Mouse (Mus musculus): ENCODE measurements around the gene Olfr463. TPM values are rescaled to one million over a fixed set of nuclear protein-coding genes. Genes with fewer than 3 reads are reported as not detected.

Gene Olfr463
- polyA plus RNA-seq, 1 experiment, result not detected

DNA sequence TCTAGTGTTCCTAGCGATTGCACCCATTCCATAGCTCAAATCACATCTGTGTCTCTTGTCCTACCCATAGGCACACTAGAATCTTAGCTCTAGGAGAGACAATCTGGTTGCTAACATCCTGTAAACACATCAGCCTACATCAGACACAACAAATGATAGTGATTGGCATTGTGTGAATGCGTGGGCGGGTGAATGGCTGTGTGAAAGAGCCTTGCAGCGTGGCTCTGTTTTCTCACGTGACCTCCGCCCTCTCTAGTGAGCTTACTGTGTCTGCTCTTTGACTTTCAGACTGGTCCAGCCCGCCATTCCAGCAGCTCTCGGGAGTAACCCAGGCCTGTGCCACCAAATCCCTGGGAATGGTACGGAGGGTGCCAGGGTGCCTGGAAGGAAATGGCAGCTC lies 36.8 kb downstream of the Olfr463 start:
- Histone ChIP-seq H3K27ac (ENCODE audit: control insufficient read depth, insufficient read depth, low read depth, low read length, poor library complexity) (no peak overlapping the region), H3K4me3 (replicated peaks; ENCODE audit: control insufficient read depth, low read depth, low read length) (no peak overlapping the region), H3K4me1 (ENCODE audit: control insufficient read depth, insufficient read depth, low read length) (no peaks in the 10 kb centered on the region)
- TF ChIP-seq POLR2A (IDR thresholded peaks at IDR 0.05; ENCODE audit: borderline replicate concordance, control insufficient read depth, low read depth, low read length) (no peak), CTCF (IDR thresholded peaks at IDR 0.05; ENCODE audit: control insufficient read depth, insufficient read depth, low read length) (no peak)
- WGBS, result 87% methylated on average over 9 of the region's 9 CpGs

- Histone ChIP-seq H3K27ac (ENCODE audit: control insufficient read depth, insufficient read depth, low read depth, low read length, poor library complexity) (no peak overlapping the region), H3K4me3 (replicated peaks; ENCODE audit: control insufficient read depth, low read depth, low read length) (no peak overlapping the region), H3K4me1 (ENCODE audit: control insufficient read depth, insufficient read depth, low read length) (no peaks in the 10 kb centered on the region)
- TF ChIP-seq CTCF (IDR thresholded peaks at IDR 0.05; ENCODE audit: control insufficient read depth, insufficient read depth, low read length) (no peak), POLR2A (IDR thresholded peaks at IDR 0.05; ENCODE audit: borderline replicate concordance, control insufficient read depth, low read depth, low read length) (no peak)
- 87% methylated on average over 11 of the region's 11 CpGs for WGBS
Measured at GRCm38 (mm10) chr11:87859273-87859672, 37.9 kb downstream of the Olfr463 start.

GRCm38 (mm10) chr11:87854550-87854949 lies 42.6 kb downstream of the Olfr463 start:
- TF ChIP-seq CTCF (IDR thresholded peaks at IDR 0.05; ENCODE audit: control insufficient read depth, insufficient read depth, low read length), result no peak
- TF ChIP-seq POLR2A (IDR thresholded peaks at IDR 0.05; ENCODE audit: borderline replicate concordance, control insufficient read depth, low read depth, low read length), result no peak
- 78% methylated on average over 7 of the region's 7 CpGs for WGBS
- Histone ChIP-seq H3K4me1 (ENCODE audit: control insufficient read depth, insufficient read depth, low read length) (peaks cover 1% of the 10 kb centered on the region), H3K27ac (ENCODE audit: control insufficient read depth, insufficient read depth, low read depth, low read length, poor library complexity) (no peak overlapping the region), H3K4me3 (replicated peaks; ENCODE audit: control insufficient read depth, low read depth, low read length) (no peak overlapping the region)

DNA sequence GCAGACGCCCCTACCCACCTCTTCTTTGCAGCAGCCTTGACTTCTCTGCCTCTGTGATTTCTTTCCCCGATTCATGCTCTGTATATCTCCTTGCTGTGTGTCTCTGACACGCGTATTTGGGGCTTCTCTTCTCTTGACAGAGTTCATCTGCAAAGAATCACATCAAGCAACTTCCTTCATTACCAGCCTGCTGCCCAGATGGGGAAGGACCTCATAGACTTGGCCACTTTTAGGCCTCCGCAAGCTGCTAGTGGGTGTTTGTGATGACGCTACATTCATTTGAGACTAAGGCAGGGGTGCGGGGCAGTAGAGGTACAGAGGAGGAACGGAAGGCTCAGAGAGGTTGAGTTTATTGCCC lies 43.6 kb downstream of the Olfr463 start:
- Histone ChIP-seq H3K4me1 (ENCODE audit: control insufficient read depth, insufficient read depth, low read length) (peaks cover 1% of the 10 kb centered on the region), H3K4me3 (replicated peaks; ENCODE audit: control insufficient read depth, low read depth, low read length) (peak overlapping the region; percentile 67), H3K27ac (ENCODE audit: control insufficient read depth, insufficient read depth, low read depth, low read length, poor library complexity) (no peak overlapping the region)
- WGBS, result 35% methylated on average over 8 of the region's 8 CpGs
- TF ChIP-seq POLR2A (IDR thresholded peaks at IDR 0.05; ENCODE audit: borderline replicate concordance, control insufficient read depth, low read depth, low read length) (no peak), CTCF (IDR thresholded peaks at IDR 0.05; ENCODE audit: control insufficient read depth, insufficient read depth, low read length) (no peak)

- Histone ChIP-seq H3K4me3 (replicated peaks; ENCODE audit: control insufficient read depth, low read depth, low read length) (peak within 1 kb of the TSS; percentile 67), H3K27ac (ENCODE audit: control insufficient read depth, insufficient read depth, low read depth, low read length, poor library complexity) (no peak within 1 kb of the TSS), H3K4me1 (ENCODE audit: control insufficient read depth, insufficient read depth, low read length) (peaks cover 1% of the 10 kb centered on the region)
- peak; percentile 79; the same call in 1 of the 2 replicates for TF ChIP-seq POLR2A (IDR thresholded peaks at IDR 0.05; ENCODE audit: borderline replicate concordance, control insufficient read depth, low read depth, low read length)
- TF ChIP-seq CTCF (IDR thresholded peaks at IDR 0.05; ENCODE audit: control insufficient read depth, insufficient read depth, low read length), result no peak
- WGBS, result 3% methylated on average over 40 of the region's 40 CpGs
Measured at GRCm38 (mm10) chr11:87852690-87853596, 44.2 kb downstream of the Olfr463 start, which contains the start of gene Mks1. Mks1 (plus strand) TSS chr11:87853215.

DNA sequence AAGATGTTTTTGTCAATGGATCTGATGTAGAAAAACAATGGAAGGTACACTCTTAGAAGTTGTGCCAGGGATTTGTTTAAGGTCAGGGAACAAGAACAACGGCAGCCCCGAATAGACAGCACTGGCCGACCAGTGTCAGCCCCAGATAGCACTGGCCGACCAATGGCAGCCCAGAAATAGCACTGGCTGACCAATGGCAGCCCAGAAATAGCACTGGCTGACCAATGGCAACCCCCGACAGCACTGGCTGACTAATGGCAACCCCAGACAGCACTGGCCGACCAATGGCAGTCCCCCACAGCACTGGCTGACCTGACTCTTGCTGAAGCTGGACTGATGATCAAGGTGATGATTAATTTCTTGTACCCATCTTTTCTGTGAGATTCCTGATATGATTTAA lies 49.3 kb downstream of the Olfr463 start:
- WGBS, result 76% methylated on average over 6 of the region's 6 CpGs
- Histone ChIP-seq H3K4me1 (ENCODE audit: control insufficient read depth, insufficient read depth, low read length) (no peaks in the 10 kb centered on the region), H3K27ac (ENCODE audit: control insufficient read depth, insufficient read depth, low read depth, low read length, poor library complexity) (no peak overlapping the region), H3K4me3 (replicated peaks; ENCODE audit: control insufficient read depth, low read depth, low read length) (no peak overlapping the region)
- TF ChIP-seq CTCF (IDR thresholded peaks at IDR 0.05; ENCODE audit: control insufficient read depth, insufficient read depth, low read length) (no peak), POLR2A (IDR thresholded peaks at IDR 0.05; ENCODE audit: borderline replicate concordance, control insufficient read depth, low read depth, low read length) (no peak)

DNA sequence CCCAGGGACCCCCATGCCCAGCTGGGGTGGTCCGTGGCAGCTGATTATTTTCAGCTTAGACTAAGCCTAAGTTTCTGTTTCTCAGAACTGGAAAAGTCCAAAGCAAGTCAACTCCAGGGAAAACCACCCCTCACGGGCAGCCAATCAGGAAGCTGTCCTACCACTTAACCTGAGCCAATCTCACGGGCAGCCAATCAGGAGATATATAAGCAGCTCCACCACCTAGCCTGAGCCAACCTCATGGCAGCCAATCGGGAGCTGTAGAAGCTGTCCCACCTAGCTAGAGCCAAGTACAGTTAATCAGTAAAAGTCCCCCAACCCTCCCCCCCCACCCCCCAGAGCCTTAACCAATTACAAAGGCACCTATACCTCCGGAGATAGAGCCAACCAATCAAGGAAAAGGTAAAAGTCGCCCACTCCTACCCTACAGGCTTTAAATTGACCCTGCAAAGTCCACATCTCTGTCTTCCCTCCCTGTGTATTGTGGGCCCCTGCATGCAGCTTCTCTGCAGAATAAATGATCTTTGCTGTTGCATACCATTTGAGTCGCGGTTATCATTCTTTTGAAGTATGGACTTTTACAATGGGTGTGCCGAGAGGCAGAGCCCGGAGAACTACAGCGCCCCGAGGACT lies 50.1 kb downstream of the Olfr463 start:
- H3K4me1 ChIP-seq (ENCODE audit: control insufficient read depth, insufficient read depth, low read length), result no peaks in the 10 kb centered on the region
- H3K4me3 ChIP-seq (replicated peaks; ENCODE audit: control insufficient read depth, low read depth, low read length), result no peak overlapping the region
- H3K27ac ChIP-seq (ENCODE audit: control insufficient read depth, insufficient read depth, low read depth, low read length, poor library complexity), result no peak overlapping the region
- TF ChIP-seq CTCF (IDR thresholded peaks at IDR 0.05; ENCODE audit: control insufficient read depth, insufficient read depth, low read length), result no peak
- TF ChIP-seq POLR2A (IDR thresholded peaks at IDR 0.05; ENCODE audit: borderline replicate concordance, control insufficient read depth, low read depth, low read length), result no peak
- WGBS, result 83% methylated on average over 12 of the region's 12 CpGs

Other genes with a start within 250 kb of the Olfr463 start
- 0.97 and 3.9 TPM in 2 replicates for gene Rnf43, start 234.7 kb downstream of the Olfr463 start, polyA plus RNA-seq (2011; ENCODE audit: insufficient read depth, insufficient read length, low replicate concordance, missing spikeins)
- 38.9 and 127 TPM in 2 replicates for gene Supt4a, start 159.8 kb downstream of the Olfr463 start, polyA plus RNA-seq (2011; ENCODE audit: insufficient read depth, insufficient read length, low replicate concordance, missing spikeins)
- 18.0 and 50.9 TPM in 2 replicates for gene Tspoap1, start 136.8 kb downstream of the Olfr463 start, polyA plus RNA-seq (2011; ENCODE audit: insufficient read depth, insufficient read length, low replicate concordance, missing spikeins)
- gene Mpo, start 103.8 kb downstream of the Olfr463 start, polyA plus RNA-seq (2011; ENCODE audit: insufficient read depth, insufficient read length, low replicate concordance, missing spikeins), result 330 and 630 TPM in 2 replicates
- gene Lpo, start 69.1 kb downstream of the Olfr463 start, polyA plus RNA-seq (2011; ENCODE audit: insufficient read depth, insufficient read length, low replicate concordance, missing spikeins), result not detected in 2 replicates
- gene Mks1, start 44.2 kb downstream of the Olfr463 start, polyA plus RNA-seq (2011; ENCODE audit: insufficient read depth, insufficient read length, low replicate concordance, missing spikeins), result 3.9 and 10.2 TPM in 2 replicates
- gene Epx, start 21.9 kb downstream of the Olfr463 start, polyA plus RNA-seq (2011; ENCODE audit: insufficient read depth, insufficient read length, low replicate concordance, missing spikeins), result 1.6 and 8.2 TPM in 2 replicates
- not detected in 2 replicates for gene Olfr462, start 5.1 kb downstream of the Olfr463 start, polyA plus RNA-seq (2011; ENCODE audit: insufficient read depth, insufficient read length, low replicate concordance, missing spikeins)
- gene Olfr464, start 23.6 kb upstream of the Olfr463 start, polyA plus RNA-seq (2011; ENCODE audit: insufficient read depth, insufficient read length, low replicate concordance, missing spikeins), result not detected in 2 replicates
- 50.1 and 63.0 TPM in 2 replicates for gene Dynll2, start 90.1 kb upstream of the Olfr463 start, polyA plus RNA-seq (2011; ENCODE audit: insufficient read depth, insufficient read length, low replicate concordance, missing spikeins)
- gene Srsf1, start 150.0 kb upstream of the Olfr463 start, polyA plus RNA-seq (2011; ENCODE audit: insufficient read depth, insufficient read length, low replicate concordance, missing spikeins), result 219 and 249 TPM in 2 replicates
- gene Vezf1, start 170.9 kb upstream of the Olfr463 start, polyA plus RNA-seq (2011; ENCODE audit: insufficient read depth, insufficient read length, low replicate concordance, missing spikeins), result 10.8 and 16.7 TPM in 2 replicates
- 14.4 and 15.9 TPM in 2 replicates for gene Cuedc1, start 200.7 kb upstream of the Olfr463 start, polyA plus RNA-seq (2011; ENCODE audit: insufficient read depth, insufficient read length, low replicate concordance, missing spikeins)